Mouse (Mus musculus): ENCODE results near the gene Nr1i2.
"Not testable (repeated sequence)": the region's sequence is repeated elsewhere in the genome, so short reads cannot be mapped to it uniquely, and the experiment has no call there.

Gene Nr1i2

GRCm38 (mm10) chr16:38294685-38295348 lies at the start of gene Nr1i2:
Gene Nr1i2 (minus strand): TSS chr16:38294824.
- no peak for DNase-seq

- DNase-seq = peak; percentile 61
Observed at GRCm38 (mm10) chr16:38341396-38342324, 47.0 kb upstream of the Nr1i2 start, which contains the start of gene Maats1. Gene Maats1 (minus strand): TSS chr16:38342143.

GRCm38 (mm10) chr16:38338077-38338476 lies 43.5 kb upstream of the Nr1i2 start:
- DNase-seq = not testable (repeated sequence)

GRCm38 (mm10) chr16:38334431-38334830 lies 39.8 kb upstream of the Nr1i2 start:
- no peak for DNase-seq

GRCm38 (mm10) chr16:38329340-38329739 lies 34.7 kb upstream of the Nr1i2 start:
- no peak for DNase-seq

- no peak for DNase-seq
Observed at GRCm38 (mm10) chr16:38326778-38327397, 32.3 kb upstream of the Nr1i2 start.

GRCm38 (mm10) chr16:38324311-38324710 lies 29.7 kb upstream of the Nr1i2 start:
- DNase-seq = no peak

GRCm38 (mm10) chr16:38321452-38321935 lies 26.9 kb upstream of the Nr1i2 start:
- peak; percentile 59 for DNase-seq

GRCm38 (mm10) chr16:38319087-38319486 lies 24.5 kb upstream of the Nr1i2 start:
- no peak for DNase-seq

- no peak for DNase-seq
Observed at GRCm38 (mm10) chr16:38318492-38318891, 23.9 kb upstream of the Nr1i2 start.

GRCm38 (mm10) chr16:38308195-38308594 lies 13.6 kb upstream of the Nr1i2 start:
- no peak for DNase-seq

GRCm38 (mm10) chr16:38307651-38308050 lies 13.0 kb upstream of the Nr1i2 start:
- no peak for DNase-seq

- DNase-seq = no peak
Observed at GRCm38 (mm10) chr16:38307221-38307605, 12.6 kb upstream of the Nr1i2 start.

GRCm38 (mm10) chr16:38306571-38307220 lies 12.1 kb upstream of the Nr1i2 start:
- no peak for DNase-seq

- no peak for DNase-seq
Observed at GRCm38 (mm10) chr16:38304460-38305194, 10.0 kb upstream of the Nr1i2 start.

GRCm38 (mm10) chr16:38302367-38302766 lies 7.7 kb upstream of the Nr1i2 start:
- no peak for DNase-seq

GRCm38 (mm10) chr16:38298410-38298809 lies 3.8 kb upstream of the Nr1i2 start:
- no peak for DNase-seq

- peak; percentile 3 for DNase-seq
Observed at GRCm38 (mm10) chr16:38295349-38295930, 816 bp upstream of the Nr1i2 start.

GRCm38 (mm10) chr16:38290151-38290550 lies 4.5 kb downstream of the Nr1i2 start:
- no peak for DNase-seq

GRCm38 (mm10) chr16:38288851-38289250 lies 5.8 kb downstream of the Nr1i2 start:
- no peak for DNase-seq

GRCm38 (mm10) chr16:38287762-38288161 lies 6.9 kb downstream of the Nr1i2 start:
- no peak for DNase-seq

- no peak for DNase-seq
Observed at GRCm38 (mm10) chr16:38287357-38287756, 7.3 kb downstream of the Nr1i2 start.

Measured in cerebellum, adult 9-10 months (tissue).